Comparison of ENCODE assay signal across 19 mouse cellular contexts in genomic region chr3:95028603-95029002, GRCm38 (mm10). TPM values are rescaled to one million over a fixed set of nuclear protein-coding genes. Genes with fewer than 3 reads are reported as not detected.
A peak's percentile ranks its signal among the peaks of the same experiment; 100 is the strongest.
DNase-seq lines count a peak whose midpoint lies in the region; ATAC-seq and TF ChIP-seq lines count a peak whose summit lies in the region.
"Had no signal": no experiment of that assay in that cellular context is flagged by ENCODE, and none has a peak within 500 bp of the region (broad histone marks: within the 10 kb centered on the region; RNA-seq: fewer than 3 reads in every experiment).

No protein-coding gene starts in this region.

- no peak for TF ChIP-seq POLR2A in liver, adult 2 months (IDR thresholded peaks at IDR 0.05; ENCODE audit: extremely low read depth, insufficient read depth, low read length)
- TF ChIP-seq POLR2A in thymus, adult 2 months (IDR thresholded peaks at IDR 0.05; ENCODE audit: control insufficient read depth, extremely low read depth, insufficient read depth, low read length, poor library complexity): no peak

- H3K4me2 ChIP-seq in liver, embryonic 12.5 days: no peak overlapping the region
- no peak overlapping the region for H3K4me2 ChIP-seq in stomach, postnatal 0 days (replicated peaks; ENCODE audit: low read depth)
- H3K4me2 ChIP-seq in forebrain, embryonic 16.5 days (ENCODE audit: low read length): no peak overlapping the region
- H3K4me2 ChIP-seq: embryonic facial prominence, embryonic 15.5 days; kidney, embryonic 15.5 days; limb, embryonic 13.5 days; lung, embryonic 14.5 days had no signal

- peaks cover 2% of the 10 kb centered on the region for H3K4me1 ChIP-seq in liver, adult 2 months (ENCODE audit: control insufficient read depth, insufficient read depth, low read length)
- H3K4me1 ChIP-seq in liver, embryonic 12.5 days: peaks cover 43% of the 10 kb centered on the region
- H3K4me1 ChIP-seq in thymus, adult 2 months (replicated peaks; ENCODE audit: control insufficient read depth, insufficient read depth, low read length): peaks cover 11% of the 10 kb centered on the region
- H3K4me1 ChIP-seq in stomach, postnatal 0 days (replicated peaks; ENCODE audit: control insufficient read depth, insufficient read depth): no peaks in the 10 kb centered on the region
- H3K4me1 ChIP-seq in forebrain, embryonic 16.5 days (replicated peaks; ENCODE audit: control insufficient read depth, insufficient read depth, low read length): peaks cover 4% of the 10 kb centered on the region; the same call in 1 of the 2 replicates

- H3K27ac ChIP-seq in liver, adult 2 months (replicated peaks; ENCODE audit: insufficient read depth, low read depth, low read length): no peak overlapping the region
- H3K27ac ChIP-seq in liver, embryonic 12.5 days: no peak overlapping the region
- no peak overlapping the region for H3K27ac ChIP-seq in thymus, adult 2 months (ENCODE audit: control insufficient read depth, insufficient read depth, low read length)
- 0 out of 2 replicates have a peak overlapping the region, but pooled peaks have one; percentile 46 for H3K27ac ChIP-seq in stomach, postnatal 0 days (replicated peaks)
- H3K27ac ChIP-seq in forebrain, embryonic 16.5 days (ENCODE audit: low read length): no peak overlapping the region
- H3K27ac ChIP-seq: embryonic facial prominence, embryonic 15.5 days; hindbrain, postnatal 0 days; kidney, embryonic 15.5 days had no signal

- no peak overlapping the region for H3K4me3 ChIP-seq in liver, adult 2 months (ENCODE audit: insufficient read depth, low read depth, low read length)
- H3K4me3 ChIP-seq in liver, embryonic 12.5 days: no peak overlapping the region
- no peak overlapping the region for H3K4me3 ChIP-seq in thymus, adult 2 months (ENCODE audit: control insufficient read depth, insufficient read depth, low read length)
- no peak overlapping the region for H3K4me3 ChIP-seq in stomach, postnatal 0 days (ENCODE audit: low read depth, low read length)
- no peak overlapping the region for H3K4me3 ChIP-seq in forebrain, embryonic 16.5 days (replicated peaks; ENCODE audit: low read length)
- H3K4me3 ChIP-seq: embryonic facial prominence, embryonic 15.5 days; kidney, embryonic 15.5 days; limb, embryonic 13.5 days; megakaryocyte, embryonic 14.5 days had no signal

- DNase-seq in liver, adult 2 months (ENCODE audit: extremely low read depth, low read depth, low spot score): peak; percentile 43
- peak; percentile 24 for DNase-seq in thymus, postnatal 14 days
- no peak for DNase-seq in thymus, adult 2 months
- peak; percentile 77 for DNase-seq in large intestine, adult 2 months (ENCODE audit: low read depth, low spot score)
- peak; percentile 60 for DNase-seq in stomach, postnatal 0 days (ENCODE audit: low spot score)
- no peak for DNase-seq in retina, postnatal 1 day
- DNase-seq: cerebellum, adult 2 months; cerebellum, postnatal 36 days; kidney, postnatal 4 days; lung, embryonic 14.5 days; thymus, adult 18-20 months had no signal

- no peak for TF ChIP-seq EP300 in stomach, postnatal 0 days (optimal IDR thresholded peaks at IDR 0.05)

- H3K36me3 ChIP-seq in liver, adult 2 months (ENCODE audit: control insufficient read depth, insufficient read depth, low read length): peaks cover 27% of the 10 kb centered on the region; the same call in 1 of the 2 replicates
- H3K36me3 ChIP-seq in liver, embryonic 12.5 days: peaks cover 46% of the 10 kb centered on the region
- H3K36me3 ChIP-seq in thymus, adult 2 months (ENCODE audit: control insufficient read depth, insufficient read depth, low read length): peaks cover 12% of the 10 kb centered on the region
- peaks cover 19% of the 10 kb centered on the region for H3K36me3 ChIP-seq in stomach, postnatal 0 days (ENCODE audit: control insufficient read depth, insufficient read depth, low read length)
- peaks cover 19% of the 10 kb centered on the region for H3K36me3 ChIP-seq in forebrain, embryonic 16.5 days (ENCODE audit: control insufficient read depth, insufficient read depth)

- no peaks in the 10 kb centered on the region for H3K27me3 ChIP-seq in liver, adult 2 months (ENCODE audit: control insufficient read depth, insufficient read depth, low read length)
- H3K27me3 ChIP-seq in liver, embryonic 12.5 days (replicated peaks): no peaks in the 10 kb centered on the region
- no peaks in the 10 kb centered on the region for H3K27me3 ChIP-seq in thymus, adult 2 months (ENCODE audit: control insufficient read depth, insufficient read depth, low read length)
- no peaks in the 10 kb centered on the region for H3K27me3 ChIP-seq in stomach, postnatal 0 days (ENCODE audit: control insufficient read depth, insufficient read depth, low read length)
- H3K27me3 ChIP-seq in forebrain, embryonic 16.5 days (replicated peaks; ENCODE audit: control insufficient read depth, insufficient read depth, low read length): no peaks in the 10 kb centered on the region
- H3K27me3 ChIP-seq: embryonic facial prominence, embryonic 15.5 days; kidney, embryonic 15.5 days; limb, embryonic 13.5 days; megakaryocyte, embryonic 14.5 days had no signal

- H3K9ac ChIP-seq in liver, adult 2 months (ENCODE audit: low read depth, low read length): no peak overlapping the region
- no peak overlapping the region for H3K9ac ChIP-seq in liver, embryonic 12.5 days
- H3K9ac ChIP-seq in stomach, postnatal 0 days (ENCODE audit: low read length): no peak overlapping the region
- H3K9ac ChIP-seq in forebrain, embryonic 16.5 days (replicated peaks; ENCODE audit: low read depth, low read length): no peak overlapping the region
- H3K9ac ChIP-seq: embryonic facial prominence, embryonic 15.5 days; kidney, embryonic 15.5 days; limb, embryonic 13.5 days; lung, embryonic 14.5 days had no signal

- ATAC-seq in liver, embryonic 12.5 days: no peak
- ATAC-seq in stomach, postnatal 0 days (ENCODE audit: low FRiP score, low TSS enrichment): peak; percentile 86
- ATAC-seq in forebrain, embryonic 16.5 days: no peak
- ATAC-seq: hindbrain, postnatal 0 days; midbrain, embryonic 16.5 days had no signal

- no peaks in the 10 kb centered on the region for H3K79me2 ChIP-seq in liver, adult 2 months (ENCODE audit: control insufficient read depth, insufficient read depth, low read length)

- no peak for TF ChIP-seq CTCF in liver, adult 2 months (IDR thresholded peaks at IDR 0.05; ENCODE audit: low read depth, low read length)
- TF ChIP-seq CTCF in thymus, adult 2 months (IDR thresholded peaks at IDR 0.05; ENCODE audit: borderline replicate concordance, control insufficient read depth, extremely low read depth, insufficient read depth, low read length, poor library complexity): no peak
- TF ChIP-seq CTCF in stomach, postnatal 0 days (IDR thresholded peaks at IDR 0.05; ENCODE audit: low read depth): no peak

- 37% methylated on average over 3 of the region's 3 CpGs for WGBS in liver, adult 2 months
- WGBS in liver, embryonic 12.5 days (ENCODE audit: insufficient replicate concordance): 76% methylated on average over 3 of the region's 3 CpGs
- WGBS in thymus, adult 2 months: 59% methylated on average over 3 of the region's 3 CpGs
- 21% methylated on average over 3 of the region's 3 CpGs for WGBS in large intestine, adult 2 months
- WGBS in stomach, postnatal 0 days: 52% methylated on average over 3 of the region's 3 CpGs
- 90% methylated on average over 3 of the region's 3 CpGs for WGBS in forebrain, embryonic 16.5 days

- H3K9me3 ChIP-seq in liver, embryonic 12.5 days (replicated peaks): no peaks in the 10 kb centered on the region
- H3K9me3 ChIP-seq in stomach, postnatal 0 days (ENCODE audit: control insufficient read depth, low read length): no peaks in the 10 kb centered on the region
- H3K9me3 ChIP-seq in forebrain, embryonic 16.5 days (ENCODE audit: control insufficient read depth, low read length): no peaks in the 10 kb centered on the region
- H3K9me3 ChIP-seq: embryonic facial prominence, embryonic 15.5 days; kidney, embryonic 15.5 days; limb, embryonic 13.5 days; megakaryocyte, embryonic 14.5 days had no signal

RNA-seq across cellular contexts. Expression of gene Zfp687, which starts 13.4 kb away (rescaled TPM):
- 2.1 and 3.2 TPM in 2 replicates for total RNA-seq in liver, adult 2 months (2014; rRNA removed)
- 6.8 and 8.8 TPM in 2 replicates for polyA plus RNA-seq in liver, adult 2 months (2012; rRNA removed)
- 12.6 and 14.4 TPM in 2 replicates for polyA plus RNA-seq in liver, embryonic 12.5 days (2016; fragmentation: Nextera tagmentation; extraction: Ambion mirVana)
- 57.1 and 61.2 TPM in 2 replicates for polyA plus RNA-seq in thymus, adult 2 months (2012; rRNA removed)
- 13.3 and 19.3 TPM in 2 replicates for polyA plus RNA-seq in large intestine, adult 2 months (2012; rRNA removed)
- 8.2 and 10.0 TPM in 2 replicates for polyA plus RNA-seq in stomach, postnatal 0 days (2015; fragmentation: Nextera tagmentation; extraction: Ambion mirVana)
- polyA plus RNA-seq in forebrain, embryonic 16.5 days (2015; fragmentation: Nextera tagmentation; extraction: Ambion mirVana): 20.0 and 20.7 TPM in 2 replicates

RNA-seq across cellular contexts. Expression of gene Psmd4, which starts 13.8 kb away (rescaled TPM):
- total RNA-seq in liver, adult 2 months (2014; rRNA removed): 140 and 156 TPM in 2 replicates
- 132 and 134 TPM in 2 replicates for polyA plus RNA-seq in liver, adult 2 months (2012; rRNA removed)
- polyA plus RNA-seq in liver, embryonic 12.5 days (2016; fragmentation: Nextera tagmentation; extraction: Ambion mirVana): 216 and 229 TPM in 2 replicates
- 212 and 227 TPM in 2 replicates for polyA plus RNA-seq in thymus, adult 2 months (2012; rRNA removed)
- 138 and 153 TPM in 2 replicates for polyA plus RNA-seq in large intestine, adult 2 months (2012; rRNA removed)
- 171 and 175 TPM in 2 replicates for polyA plus RNA-seq in stomach, postnatal 0 days (2015; fragmentation: Nextera tagmentation; extraction: Ambion mirVana)
- polyA plus RNA-seq in forebrain, embryonic 16.5 days (2015; fragmentation: Nextera tagmentation; extraction: Ambion mirVana): 286 and 291 TPM in 2 replicates

RNA-seq across cellular contexts. Expression of gene Pi4kb, which starts 54.1 kb away (rescaled TPM):
- 26.5 and 30.8 TPM in 2 replicates for total RNA-seq in liver, adult 2 months (2014; rRNA removed)
- polyA plus RNA-seq in liver, adult 2 months (2012; rRNA removed): 25.3 and 26.0 TPM in 2 replicates
- polyA plus RNA-seq in liver, embryonic 12.5 days (2016; fragmentation: Nextera tagmentation; extraction: Ambion mirVana): 12.6 and 13.1 TPM in 2 replicates
- polyA plus RNA-seq in thymus, adult 2 months (2012; rRNA removed): 59.0 and 62.3 TPM in 2 replicates
- 21.7 and 33.0 TPM in 2 replicates for polyA plus RNA-seq in large intestine, adult 2 months (2012; rRNA removed)
- polyA plus RNA-seq in stomach, postnatal 0 days (2015; fragmentation: Nextera tagmentation; extraction: Ambion mirVana): 10.0 and 11.2 TPM in 2 replicates
- polyA plus RNA-seq in forebrain, embryonic 16.5 days (2015; fragmentation: Nextera tagmentation; extraction: Ambion mirVana): 26.4 and 29.7 TPM in 2 replicates

Comparison
In these comparisons a context has a peak if more than half of its experiments do, and no peak if none do; other contexts are left out.
1. DNase-seq: peak in liver, adult 2 months (single experiment), thymus, postnatal 14 days (single experiment), large intestine, adult 2 months (single experiment) and stomach, postnatal 0 days (single experiment); none in thymus, adult 2 months (single experiment) and retina, postnatal 1 day (single experiment).